In genomic region chr6:136449270-136449692, GRCm38 (mm10) we compare ENCODE assay signal across 8 mouse cellular contexts. TPM values are rescaled to one million over a fixed set of nuclear protein-coding genes. Genes with fewer than 3 reads are reported as not detected.
DNase-seq lines count a peak whose midpoint lies in the region; ATAC-seq lines count a peak whose summit lies in the region.

No protein-coding gene starts in this region.

- DNase-seq in cerebellum, postnatal 10 days = peak; percentile 50 to 58
- no peak for DNase-seq in cerebellum, postnatal 4 days (ENCODE audit: low spot score in 2 of 2)
- peak; percentile 31 to 79 for DNase-seq in left cerebral cortex, postnatal 10 days (ENCODE audit: extremely low spot score in 1 of 2, low spot score in 2 of 2)
- DNase-seq in lung, postnatal 4 days = peak; percentile 75 to 82
- peak; percentile 79 for DNase-seq in testis, postnatal 10 days (ENCODE audit: low spot score)
- no peak for DNase-seq in retina, embryonic 14.5 days (ENCODE audit: low spot score)

- intact Hi-C loops in left cerebral cortex, postnatal 10 days (cut with DNase I) = no loop called here

- ATAC-seq in erythroblast, adult 5-6 weeks (replicated peaks; ENCODE audit: low FRiP score, poor library complexity, severe bottlenecking) = peak; percentile 60
- ATAC-seq in hematopoietic stem cell, adult 5-6 weeks (replicated peaks in 1 of 2; ENCODE audit: insufficient read depth in 1 of 2, low FRiP score in 2 of 2, low TSS enrichment in 1 of 2, low read depth in 1 of 2, poor library complexity in 2 of 2, severe bottlenecking in 2 of 2) = peak; percentile 80 to 89

RNA-seq across cellular contexts. Expression of gene E330021D16Rik, which starts 33.9 kb away (rescaled TPM):
- not detected in 2 replicates for total RNA-seq in erythroblast, adult 5-6 weeks (2015; ENCODE audit: low replicate concordance)
- not detected in 2 replicates for total RNA-seq in erythroblast, adult 5-6 weeks (2017; ENCODE audit: low replicate concordance)
- not detected in 2 replicates for total RNA-seq in hematopoietic stem cell, adult 5-6 weeks (2017)
- not detected for total RNA-seq in left cerebral cortex, postnatal 10 days (2021)

RNA-seq across cellular contexts. Expression of gene Atf7ip, which starts 56.7 kb away (rescaled TPM):
- total RNA-seq in erythroblast, adult 5-6 weeks (2015; ENCODE audit: low replicate concordance) = 153 and 185 TPM in 2 replicates
- total RNA-seq in erythroblast, adult 5-6 weeks (2017; ENCODE audit: low replicate concordance) = 205 and 233 TPM in 2 replicates
- 59.3 and 112 TPM in 2 replicates for total RNA-seq in hematopoietic stem cell, adult 5-6 weeks (2017)
- 100 to 1,000 TPM; 119 to 135 TPM for total RNA-seq in left cerebral cortex, postnatal 10 days (2021)

Comparison
In these comparisons a context has a peak if more than half of its experiments do, and no peak if none do; other contexts are left out.
1. DNase-seq: peak in cerebellum, postnatal 10 days (2 of 2), left cerebral cortex, postnatal 10 days (2 of 2), lung, postnatal 4 days (2 of 2) and testis, postnatal 10 days (single experiment); none in cerebellum, postnatal 4 days (0 of 2) and retina, embryonic 14.5 days (single experiment).